Mouse (Mus musculus): ENCODE results near the gene Dtnb. TPM values are rescaled to one million over a fixed set of nuclear protein-coding genes. Genes with fewer than 3 reads are reported as not detected.

Gene Dtnb
- polyA plus RNA-seq, 1 experiment from 2014 or later: 40.7 TPM

DNA sequence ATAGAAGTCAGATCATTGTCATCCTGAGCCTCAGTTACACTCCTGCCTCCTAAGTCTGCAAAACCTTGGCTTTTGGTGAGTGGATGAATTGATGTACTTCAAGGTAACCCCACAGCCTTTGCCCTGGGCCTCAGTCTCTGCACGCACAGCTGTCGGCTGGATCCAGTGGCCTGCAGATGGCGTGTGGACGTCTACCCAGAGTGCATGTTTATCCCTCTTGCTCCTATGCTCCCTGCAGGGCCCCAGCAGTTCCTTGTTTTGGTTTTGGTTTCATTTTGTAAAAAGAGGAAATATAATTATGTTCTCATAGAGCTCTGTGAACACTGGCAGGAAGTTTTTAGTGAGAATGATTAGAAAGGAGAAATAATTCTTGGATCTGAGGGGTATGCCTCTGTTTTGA, 187.2 kb downstream of the Dtnb start:
- WGBS: 23% methylated on average over 4 of the region's 4 CpGs
- H3K4me2 ChIP-seq (replicated peaks; ENCODE audit: low read depth, low read length): no peak overlapping the region
- H3K9ac ChIP-seq (replicated peaks; ENCODE audit: low read length): no peak overlapping the region
- H3K4me3 ChIP-seq (ENCODE audit: low read length): no peak overlapping the region
- peaks cover 15% of the 10 kb centered on the region for H3K4me1 ChIP-seq (ENCODE audit: insufficient read depth, low read length)
- peak; percentile 80 for ATAC-seq (ENCODE audit: low FRiP score, low TSS enrichment)
- H3K27ac ChIP-seq (ENCODE audit: low read length): peak overlapping the region; percentile 48; the same call in 1 of the 2 replicates
- H3K9me3 ChIP-seq (ENCODE audit: low read length): no peaks in the 10 kb centered on the region
- no peaks in the 10 kb centered on the region for H3K36me3 ChIP-seq (ENCODE audit: insufficient read depth, low read length)
- no peaks in the 10 kb centered on the region for H3K27me3 ChIP-seq (ENCODE audit: insufficient read depth, low read length)

DNA sequence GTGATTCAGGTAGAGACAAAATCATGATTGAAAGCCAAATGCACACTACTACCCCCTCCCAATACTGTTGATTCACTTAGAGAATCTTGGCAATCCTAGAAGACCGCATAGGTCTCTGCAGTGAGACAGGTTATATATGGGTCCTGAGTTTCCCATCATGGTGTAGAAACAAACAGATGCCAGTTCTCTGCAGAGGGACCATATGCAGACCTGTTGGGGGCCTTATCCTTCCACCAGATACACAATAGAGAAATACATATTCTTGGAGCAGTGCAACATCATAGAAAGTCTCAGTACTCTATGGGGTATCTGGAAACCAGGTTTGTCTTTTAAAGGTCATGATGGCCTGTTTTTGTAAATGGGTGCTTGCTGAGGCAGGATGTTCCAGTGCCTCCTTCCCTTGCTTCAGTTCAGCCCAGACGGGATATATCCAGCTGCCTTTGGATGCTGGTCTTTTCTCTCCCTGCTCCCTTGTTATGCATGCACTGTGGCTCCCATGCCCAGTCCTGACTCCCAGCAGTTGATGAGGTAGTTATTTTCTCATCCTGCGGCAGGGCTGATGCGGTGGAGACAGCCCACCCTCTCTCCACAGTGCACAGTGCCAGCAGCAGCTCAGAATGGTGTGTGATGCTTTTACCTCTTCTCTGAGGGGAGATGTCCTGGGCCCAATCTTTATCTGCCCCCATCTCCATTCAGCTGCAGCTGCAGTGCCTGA, 188.9 kb downstream of the Dtnb start:
- Histone ChIP-seq H3K4me1 (ENCODE audit: insufficient read depth, low read length) (peaks cover 15% of the 10 kb centered on the region), H3K27ac (ENCODE audit: low read length) (no peak overlapping the region), H3K4me3 (ENCODE audit: low read length) (no peak overlapping the region), H3K27me3 (ENCODE audit: insufficient read depth, low read length) (no peaks in the 10 kb centered on the region), H3K36me3 (ENCODE audit: insufficient read depth, low read length) (no peaks in the 10 kb centered on the region), H3K4me2 (replicated peaks; ENCODE audit: low read depth, low read length) (no peak overlapping the region), H3K9me3 (ENCODE audit: low read length) (no peaks in the 10 kb centered on the region), H3K9ac (replicated peaks; ENCODE audit: low read length) (no peak overlapping the region)
- no peak for ATAC-seq (ENCODE audit: low FRiP score, low TSS enrichment)
- 83% methylated on average over 4 of the region's 4 CpGs for WGBS

DNA sequence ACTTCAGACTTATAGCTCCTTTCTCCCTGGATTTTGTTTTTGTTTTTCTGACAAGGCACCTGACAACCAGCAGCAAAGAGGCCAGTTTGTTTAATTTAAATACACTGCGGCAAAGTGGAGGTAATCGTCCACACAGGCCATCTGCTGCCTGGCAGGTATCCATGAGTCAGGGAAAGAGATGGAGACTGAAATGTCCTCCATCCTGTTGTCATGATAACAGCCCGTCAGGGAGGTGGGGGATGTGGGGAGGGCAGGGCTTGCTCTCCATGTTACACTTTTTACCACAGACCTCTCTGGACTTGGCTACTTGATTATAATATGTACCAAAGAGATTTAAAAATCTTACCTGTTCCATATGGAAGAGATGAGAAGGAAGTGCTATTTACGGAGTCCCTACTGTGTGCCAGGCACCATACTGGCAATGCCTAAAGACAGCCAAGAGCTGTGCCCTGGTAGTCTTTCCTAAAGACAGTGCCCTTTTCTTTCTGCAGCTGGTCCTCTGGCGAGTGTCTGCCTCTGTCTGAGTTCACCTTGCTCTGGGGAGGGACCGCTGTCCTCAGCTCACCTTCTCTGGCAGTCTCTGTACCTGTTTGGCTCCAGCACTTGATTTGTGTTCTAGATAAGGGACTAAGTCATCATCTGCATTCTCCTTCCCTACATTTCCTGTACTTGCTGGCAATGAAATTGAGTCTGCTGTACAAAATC, 189.6 kb downstream of the Dtnb start:
- Histone ChIP-seq H3K27ac (ENCODE audit: low read length) (no peak overlapping the region), H3K4me3 (ENCODE audit: low read length) (no peak overlapping the region), H3K4me1 (ENCODE audit: insufficient read depth, low read length) (peaks cover 15% of the 10 kb centered on the region), H3K36me3 (ENCODE audit: insufficient read depth, low read length) (no peaks in the 10 kb centered on the region), H3K9me3 (ENCODE audit: low read length) (no peaks in the 10 kb centered on the region), H3K4me2 (replicated peaks; ENCODE audit: low read depth, low read length) (no peak overlapping the region), H3K27me3 (ENCODE audit: insufficient read depth, low read length) (no peaks in the 10 kb centered on the region), H3K9ac (replicated peaks; ENCODE audit: low read length) (no peak overlapping the region)
- no peak for ATAC-seq (ENCODE audit: low FRiP score, low TSS enrichment)
- WGBS: 73% methylated on average over 6 of the region's 6 CpGs

DNA sequence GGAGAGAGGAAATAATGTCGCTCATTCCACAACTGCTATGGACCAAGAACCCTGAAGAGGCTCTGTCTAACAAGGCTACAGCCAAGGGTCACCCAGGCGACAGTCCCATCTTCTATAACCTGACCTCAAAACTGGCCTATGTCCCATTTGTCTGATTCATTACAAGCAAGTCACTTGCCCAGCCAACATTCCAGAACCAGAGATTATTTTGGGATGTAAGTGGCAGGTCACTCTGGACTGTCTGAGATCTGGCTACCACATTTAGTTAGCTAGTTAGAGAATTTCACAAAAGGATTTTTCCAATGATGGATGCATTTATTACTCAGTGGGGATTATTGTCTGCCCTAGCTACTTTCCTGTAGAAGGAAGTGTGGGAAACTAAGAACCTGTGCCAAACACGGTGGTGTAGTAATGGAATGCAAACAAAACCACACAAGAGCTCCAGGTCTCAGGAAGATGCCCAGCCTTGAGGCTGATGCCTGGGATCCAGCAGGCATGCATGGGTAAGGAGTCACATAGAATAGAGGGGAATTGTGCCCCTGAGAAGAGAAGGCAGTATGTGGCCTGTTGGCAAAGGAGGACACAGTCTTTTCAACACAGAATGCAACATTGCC, 192.1 kb downstream of the Dtnb start:
- no peak overlapping the region for H3K9ac ChIP-seq (replicated peaks; ENCODE audit: low read length)
- no peak overlapping the region for H3K4me3 ChIP-seq (ENCODE audit: low read length)
- H3K4me2 ChIP-seq (replicated peaks; ENCODE audit: low read depth, low read length): no peak overlapping the region
- peaks cover 7% of the 10 kb centered on the region for H3K4me1 ChIP-seq (ENCODE audit: insufficient read depth, low read length)
- no peaks in the 10 kb centered on the region for H3K27me3 ChIP-seq (ENCODE audit: insufficient read depth, low read length)
- no peak overlapping the region for H3K27ac ChIP-seq (ENCODE audit: low read length)
- H3K36me3 ChIP-seq (ENCODE audit: insufficient read depth, low read length): no peaks in the 10 kb centered on the region
- H3K9me3 ChIP-seq (ENCODE audit: low read length): no peaks in the 10 kb centered on the region
- WGBS: 68% methylated on average over 3 of the region's 3 CpGs
- no peak for ATAC-seq (ENCODE audit: low FRiP score, low TSS enrichment)

DNA sequence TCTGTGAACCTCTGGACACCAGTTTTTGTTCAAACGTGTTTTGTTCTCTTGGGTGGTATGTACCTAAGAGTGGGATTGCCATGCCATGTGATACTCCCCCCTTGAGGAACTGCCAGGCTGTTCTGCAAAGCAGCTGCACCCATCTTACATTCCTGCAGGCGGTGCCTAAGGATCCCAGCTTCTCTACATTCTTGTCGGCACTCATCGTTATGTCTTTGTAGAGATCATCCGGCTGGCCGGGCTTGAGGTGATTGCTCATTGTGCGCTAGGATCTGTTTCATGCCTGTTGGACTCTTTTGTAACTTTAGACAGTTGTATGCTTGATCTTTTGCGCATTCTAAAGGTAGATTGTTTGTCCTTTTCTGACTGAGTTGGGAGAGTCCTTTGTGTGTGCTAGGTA, 195.2 kb downstream of the Dtnb start:
- Histone ChIP-seq H3K4me1 (ENCODE audit: insufficient read depth, low read length) (no peaks in the 10 kb centered on the region), H3K4me2 (replicated peaks; ENCODE audit: low read depth, low read length) (no peak overlapping the region), H3K9me3 (ENCODE audit: low read length) (no peaks in the 10 kb centered on the region), H3K36me3 (ENCODE audit: insufficient read depth, low read length) (no peaks in the 10 kb centered on the region), H3K9ac (replicated peaks; ENCODE audit: low read length) (no peak overlapping the region), H3K4me3 (ENCODE audit: low read length) (no peak overlapping the region), H3K27me3 (ENCODE audit: insufficient read depth, low read length) (no peaks in the 10 kb centered on the region), H3K27ac (ENCODE audit: low read length) (no peak overlapping the region)
- 63% methylated on average over 8 of the region's 8 CpGs for WGBS
- ATAC-seq (ENCODE audit: low FRiP score, low TSS enrichment): no peak

DNA sequence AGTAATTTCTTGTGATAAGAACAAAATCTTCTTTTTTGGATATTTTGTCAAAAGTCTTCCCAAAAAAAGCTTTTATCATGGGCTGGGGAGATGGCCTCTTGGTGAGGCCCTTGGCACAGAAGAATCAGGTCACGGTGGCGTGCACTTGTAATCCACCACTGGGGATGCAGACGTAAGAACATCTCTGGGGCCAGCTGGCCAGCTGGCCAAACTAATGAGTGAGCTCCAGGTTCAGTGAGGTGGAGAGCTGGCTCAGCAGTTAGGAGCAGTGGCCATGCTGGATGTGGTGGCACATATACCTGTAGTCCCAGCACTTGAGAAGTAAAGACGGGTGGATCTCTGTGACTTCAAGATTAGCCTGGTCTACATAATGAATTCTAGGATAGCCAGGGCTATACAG, 196.2 kb downstream of the Dtnb start:
- Histone ChIP-seq H3K4me2 (replicated peaks; ENCODE audit: low read depth, low read length) (no peak overlapping the region), H3K27ac (ENCODE audit: low read length) (no peak overlapping the region), H3K4me1 (ENCODE audit: insufficient read depth, low read length) (peaks cover 6% of the 10 kb centered on the region; the same call in 1 of the 2 replicates), H3K36me3 (ENCODE audit: insufficient read depth, low read length) (peaks cover 2% of the 10 kb centered on the region; the same call in 1 of the 2 replicates), H3K27me3 (ENCODE audit: insufficient read depth, low read length) (no peaks in the 10 kb centered on the region), H3K4me3 (ENCODE audit: low read length) (no peak overlapping the region), H3K9ac (replicated peaks; ENCODE audit: low read length) (no peak overlapping the region), H3K9me3 (ENCODE audit: low read length) (no peaks in the 10 kb centered on the region)
- 83% methylated on average over 4 of the region's 4 CpGs for WGBS
- ATAC-seq (ENCODE audit: low FRiP score, low TSS enrichment): no peak

DNA sequence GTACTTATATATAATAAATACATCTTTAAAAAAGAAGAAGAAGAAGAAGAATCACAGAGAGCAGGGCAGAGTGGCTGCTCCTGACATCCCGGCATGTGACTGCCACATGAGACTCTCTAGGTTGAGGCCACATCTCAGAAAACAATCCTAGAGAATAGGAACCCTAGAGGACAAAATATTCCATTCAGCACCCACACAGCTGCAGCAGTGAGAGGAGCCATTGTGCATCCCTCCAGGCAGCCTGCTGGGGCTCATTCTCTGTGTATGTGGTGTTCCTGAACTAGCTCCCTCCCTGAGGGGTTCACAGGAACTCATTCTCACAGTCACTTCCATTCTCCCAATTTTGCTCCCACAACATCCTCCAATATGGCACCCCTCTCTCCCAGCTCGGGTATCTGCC, 198.4 kb downstream of the Dtnb start:
- no peaks in the 10 kb centered on the region for H3K27me3 ChIP-seq (ENCODE audit: insufficient read depth, low read length)
- H3K9me3 ChIP-seq (ENCODE audit: low read length): no peaks in the 10 kb centered on the region
- H3K36me3 ChIP-seq (ENCODE audit: insufficient read depth, low read length): peaks cover 4% of the 10 kb centered on the region; the same call in 1 of the 2 replicates
- no peak overlapping the region for H3K4me3 ChIP-seq (ENCODE audit: low read length)
- peaks cover 6% of the 10 kb centered on the region; the same call in 1 of the 2 replicates for H3K4me1 ChIP-seq (ENCODE audit: insufficient read depth, low read length)
- 88% methylated on average over 2 of the region's 2 CpGs for WGBS
- no peak for ATAC-seq (ENCODE audit: low FRiP score, low TSS enrichment)
- H3K9ac ChIP-seq (replicated peaks; ENCODE audit: low read length): no peak overlapping the region
- no peak overlapping the region for H3K4me2 ChIP-seq (replicated peaks; ENCODE audit: low read depth, low read length)
- no peak overlapping the region for H3K27ac ChIP-seq (ENCODE audit: low read length)

DNA sequence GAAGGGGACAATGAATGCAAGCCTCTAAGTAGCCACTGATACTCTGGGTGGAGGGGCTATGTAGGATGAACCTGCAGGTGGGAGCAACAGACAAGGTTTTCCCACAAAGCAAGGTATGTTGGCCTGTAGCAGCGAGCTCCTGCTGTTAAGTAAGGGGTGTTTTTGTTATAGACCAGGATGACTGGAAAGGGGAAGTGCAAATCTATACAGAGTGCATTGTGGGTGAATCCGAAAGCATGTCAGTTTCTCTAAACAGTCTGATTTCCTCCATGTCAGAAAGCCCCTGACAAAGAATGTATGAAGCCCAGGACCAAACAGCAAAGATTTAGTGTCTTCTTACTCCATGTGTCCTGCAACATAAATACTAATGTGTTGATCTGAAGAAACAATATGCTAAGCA, 198.9 kb downstream of the Dtnb start:
- WGBS: 90% methylated on average over 2 of the region's 2 CpGs
- Histone ChIP-seq H3K4me3 (ENCODE audit: low read length) (no peak overlapping the region), H3K27ac (ENCODE audit: low read length) (no peak overlapping the region), H3K36me3 (ENCODE audit: insufficient read depth, low read length) (peaks cover 6% of the 10 kb centered on the region; the same call in 1 of the 2 replicates), H3K4me1 (ENCODE audit: insufficient read depth, low read length) (peaks cover 6% of the 10 kb centered on the region; the same call in 1 of the 2 replicates), H3K9me3 (ENCODE audit: low read length) (no peaks in the 10 kb centered on the region), H3K9ac (replicated peaks; ENCODE audit: low read length) (no peak overlapping the region), H3K27me3 (ENCODE audit: insufficient read depth, low read length) (no peaks in the 10 kb centered on the region), H3K4me2 (replicated peaks; ENCODE audit: low read depth, low read length) (no peak overlapping the region)
- no peak for ATAC-seq (ENCODE audit: low FRiP score, low TSS enrichment)

DNA sequence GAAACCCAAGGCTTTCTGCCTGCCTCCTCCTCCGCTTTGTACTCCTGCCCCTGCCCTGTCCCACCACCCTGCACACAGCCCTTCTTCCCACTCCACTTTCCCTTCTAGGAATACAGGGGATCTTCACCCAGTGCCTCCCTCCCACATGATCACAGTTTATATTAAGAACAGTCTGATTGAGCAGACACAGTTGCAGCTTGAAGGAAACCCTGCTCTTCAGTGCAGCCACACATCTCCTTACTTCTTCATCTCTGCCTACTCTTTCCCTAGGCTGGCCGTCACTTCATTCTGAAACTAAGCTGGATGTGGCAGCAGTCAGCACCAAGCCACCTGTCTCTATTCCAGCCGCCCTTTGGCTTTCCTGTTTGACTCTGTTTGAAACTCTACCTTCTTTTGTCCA, 201.5 kb downstream of the Dtnb start:
- H3K9ac ChIP-seq (replicated peaks; ENCODE audit: low read length): no peak overlapping the region
- no peak for ATAC-seq (ENCODE audit: low FRiP score, low TSS enrichment)
- H3K27me3 ChIP-seq (ENCODE audit: insufficient read depth, low read length): no peaks in the 10 kb centered on the region
- no peak overlapping the region for H3K4me3 ChIP-seq (ENCODE audit: low read length)
- WGBS: 83% methylated on average over 3 of the region's 3 CpGs
- no peak overlapping the region for H3K27ac ChIP-seq (ENCODE audit: low read length)
- no peak overlapping the region for H3K4me2 ChIP-seq (replicated peaks; ENCODE audit: low read depth, low read length)
- H3K9me3 ChIP-seq (ENCODE audit: low read length): no peaks in the 10 kb centered on the region
- H3K4me1 ChIP-seq (ENCODE audit: insufficient read depth, low read length): peaks cover 22% of the 10 kb centered on the region
- H3K36me3 ChIP-seq (ENCODE audit: insufficient read depth, low read length): peaks cover 10% of the 10 kb centered on the region; the same call in 1 of the 2 replicates

DNA sequence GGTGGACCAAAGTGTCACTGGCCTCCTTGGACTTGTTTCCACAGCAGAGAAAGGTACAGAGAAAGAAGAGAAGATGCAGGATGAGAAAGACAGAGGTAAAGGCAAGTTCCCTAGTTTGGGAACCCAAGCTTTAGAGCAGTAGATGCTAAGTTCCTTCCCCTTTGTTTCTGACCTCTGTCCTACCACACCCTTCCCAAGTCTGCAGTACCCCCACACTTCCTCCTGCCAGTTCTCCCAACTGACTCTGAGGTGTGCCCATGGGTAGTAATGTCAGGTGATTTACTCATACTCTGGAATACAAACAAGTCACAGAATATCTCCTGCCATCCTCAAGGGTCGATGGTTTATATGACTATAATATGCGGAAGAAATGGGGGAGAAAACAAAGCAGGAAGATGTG, 203.8 kb downstream of the Dtnb start:
- Histone ChIP-seq H3K4me1 (ENCODE audit: insufficient read depth, low read length) (peaks cover 45% of the 10 kb centered on the region), H3K4me3 (ENCODE audit: low read length) (no peak overlapping the region), H3K9me3 (ENCODE audit: low read length) (no peaks in the 10 kb centered on the region), H3K4me2 (replicated peaks; ENCODE audit: low read depth, low read length) (no peak overlapping the region), H3K36me3 (ENCODE audit: insufficient read depth, low read length) (peaks cover 10% of the 10 kb centered on the region; the same call in 1 of the 2 replicates), H3K27ac (ENCODE audit: low read length) (no peak overlapping the region), H3K9ac (replicated peaks; ENCODE audit: low read length) (no peak overlapping the region), H3K27me3 (ENCODE audit: insufficient read depth, low read length) (no peaks in the 10 kb centered on the region)
- ATAC-seq (ENCODE audit: low FRiP score, low TSS enrichment): no peak
- 93% methylated on average over 2 of the region's 2 CpGs for WGBS
